Mouse (Mus musculus): ENCODE measurements around the gene Glyr1. TPM values are rescaled to one million over a fixed set of nuclear protein-coding genes. Genes with fewer than 3 reads are reported as not detected.

Gene Glyr1
- polyA plus RNA-seq, 1 experiment from 2014 or later = 120 TPM

GRCm38 (mm10) chr16:5014578-5014977 is 35.1 kb downstream of the Glyr1 start:
- no peak overlapping the region for H3K9ac ChIP-seq (ENCODE audit: low read length)
- H3K9me3 ChIP-seq (replicated peaks; ENCODE audit: control insufficient read depth, low read length) = no peaks in the 10 kb centered on the region
- no peak overlapping the region for H3K27ac ChIP-seq (ENCODE audit: low read depth, low read length)
- no peak for DNase-seq (ENCODE audit: low spot score)
- no peak overlapping the region for H3K4me2 ChIP-seq (ENCODE audit: low read length)
- H3K36me3 ChIP-seq (ENCODE audit: control insufficient read depth, insufficient read depth, low read length) = peaks cover 52% of the 10 kb centered on the region
- no peak for ATAC-seq
- WGBS = 91% methylated on average over 4 of the region's 4 CpGs
- no peaks in the 10 kb centered on the region for H3K27me3 ChIP-seq (replicated peaks; ENCODE audit: control insufficient read depth, insufficient read depth, low read length)
- no peak overlapping the region for H3K4me3 ChIP-seq (ENCODE audit: low read depth, low read length)
- H3K4me1 ChIP-seq (ENCODE audit: control insufficient read depth, insufficient read depth, low read length) = peaks cover 6% of the 10 kb centered on the region

DNA sequence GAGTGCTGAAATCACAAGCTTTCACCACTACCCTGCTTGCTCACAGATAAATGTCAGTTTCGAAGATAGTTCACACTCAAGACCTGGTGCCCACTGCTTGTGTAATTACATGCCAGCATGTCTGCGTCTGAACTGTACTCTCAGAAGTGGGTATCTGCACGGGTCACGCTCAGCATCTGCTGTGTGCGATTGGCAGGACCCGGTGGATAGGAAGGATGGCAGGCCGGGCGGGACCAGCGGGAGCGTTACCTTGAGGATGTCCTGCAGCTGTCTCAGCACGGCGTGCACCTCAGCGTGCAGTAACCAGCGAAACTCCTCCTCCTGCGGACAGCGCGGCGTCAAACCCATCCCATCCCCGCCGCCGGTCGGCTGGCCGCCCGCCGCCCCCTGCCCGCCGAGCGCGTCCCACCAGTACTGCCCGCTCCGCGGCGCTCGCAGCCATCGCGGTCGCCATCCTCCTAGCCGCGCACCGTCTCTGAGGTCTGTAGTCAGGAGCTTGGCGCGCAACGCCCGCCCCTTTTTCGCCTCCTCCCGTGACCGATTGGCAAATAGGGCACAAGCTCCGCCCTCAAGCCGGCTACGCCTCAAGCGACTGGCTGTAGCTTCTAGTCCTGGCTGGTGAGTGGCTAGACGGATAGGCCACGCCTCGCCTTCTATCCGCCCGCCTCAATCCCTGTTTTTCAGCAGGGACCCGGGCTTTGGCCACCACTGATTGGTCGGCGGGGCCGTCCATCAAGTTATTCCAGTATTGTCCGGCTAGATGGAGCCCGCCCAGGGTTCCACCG is 36.4 kb downstream of the Glyr1 start, which contains the start of gene Rogdi:
TSS of gene Rogdi (minus strand) at position 500 of the 785 bp plus-strand sequence.
- DNase-seq (ENCODE audit: low spot score) = peak; percentile 100

DNA sequence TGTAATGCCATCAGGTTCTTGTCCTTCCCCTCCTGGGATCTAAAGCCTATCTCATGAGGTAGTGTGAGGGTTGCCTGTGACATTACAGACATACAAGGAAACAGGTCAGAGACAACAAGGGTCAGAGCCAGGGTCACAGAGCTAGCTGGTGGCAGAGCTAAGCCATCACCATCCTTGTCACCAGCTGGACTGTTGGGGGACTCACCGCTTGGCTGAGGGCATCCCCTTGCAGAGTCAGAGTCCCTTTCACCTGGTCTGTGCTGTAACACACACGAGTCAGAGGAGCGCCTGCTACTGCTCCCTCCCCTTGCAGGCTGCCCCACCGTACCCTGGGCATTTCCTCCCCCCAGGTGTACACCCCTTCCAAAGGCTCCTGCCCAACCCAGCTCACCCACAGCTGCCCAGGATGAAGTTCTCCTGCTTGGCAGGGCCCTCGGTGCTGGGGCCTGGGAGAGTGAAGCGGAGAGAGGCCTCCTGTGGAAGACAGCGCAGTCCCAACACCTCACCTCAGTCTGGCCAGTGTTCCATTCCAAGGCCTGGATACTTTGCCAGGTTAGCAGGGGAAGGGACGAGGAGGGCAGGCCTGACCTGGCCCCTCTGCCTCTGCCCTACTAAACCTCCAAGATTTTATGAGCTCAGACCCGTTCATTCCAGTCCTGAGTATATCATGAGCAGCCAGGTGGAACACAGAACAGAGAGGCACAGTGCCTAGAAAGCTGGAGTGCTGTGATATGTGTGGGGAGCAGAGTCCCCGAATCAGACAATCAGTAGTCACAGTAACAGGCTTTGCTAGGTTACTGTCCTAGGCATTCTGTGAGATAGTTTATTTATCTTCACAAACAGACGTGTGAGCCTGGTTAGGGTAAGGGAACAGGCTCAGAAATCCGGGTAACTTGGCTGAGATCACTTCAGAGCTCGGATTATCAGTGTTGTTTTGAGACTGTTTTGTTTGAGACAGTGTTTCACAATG is 37.3 kb downstream of the Glyr1 start:
- peak overlapping the region; percentile 76 for H3K4me2 ChIP-seq (ENCODE audit: low read length)
- ATAC-seq (no peak), DNase-seq (ENCODE audit: low spot score) (peak; percentile 1)
- H3K27me3 ChIP-seq (replicated peaks; ENCODE audit: control insufficient read depth, insufficient read depth, low read length) = no peaks in the 10 kb centered on the region
- H3K27ac ChIP-seq (ENCODE audit: low read depth, low read length) = no peak overlapping the region
- H3K4me3 ChIP-seq (ENCODE audit: low read depth, low read length) = peak overlapping the region; percentile 57
- H3K4me1 ChIP-seq (ENCODE audit: control insufficient read depth, insufficient read depth, low read length) = peaks cover 6% of the 10 kb centered on the region
- no peaks in the 10 kb centered on the region for H3K9me3 ChIP-seq (replicated peaks; ENCODE audit: control insufficient read depth, low read length)
- H3K9ac ChIP-seq (ENCODE audit: low read length) = peak overlapping the region; percentile 69
- WGBS = 54% methylated on average over 13 of the region's 13 CpGs
- peaks cover 36% of the 10 kb centered on the region for H3K36me3 ChIP-seq (ENCODE audit: control insufficient read depth, insufficient read depth, low read length)

More for the DNA sequence above, 36.4 kb downstream of the Glyr1 start, which contains the start of gene Rogdi:
- peak; percentile 99 for ATAC-seq
- 3% methylated on average over 60 of the region's 63 CpGs for WGBS
- Histone ChIP-seq H3K4me1 (ENCODE audit: control insufficient read depth, insufficient read depth, low read length) (peaks cover 6% of the 10 kb centered on the region), H3K27me3 (replicated peaks; ENCODE audit: control insufficient read depth, insufficient read depth, low read length) (no peaks in the 10 kb centered on the region), H3K9me3 (replicated peaks; ENCODE audit: control insufficient read depth, low read length) (no peaks in the 10 kb centered on the region), H3K36me3 (ENCODE audit: control insufficient read depth, insufficient read depth, low read length) (peaks cover 46% of the 10 kb centered on the region), H3K4me3 (ENCODE audit: low read depth, low read length) (peak within 1 kb of the TSS; percentile 57), H3K27ac (ENCODE audit: low read depth, low read length) (peak within 1 kb of the TSS; percentile 56), H3K4me2 (ENCODE audit: low read length) (peak within 1 kb of the TSS; percentile 76), H3K9ac (ENCODE audit: low read length) (peak within 1 kb of the TSS; percentile 69)

GRCm38 (mm10) chr16:5011285-5011684 is 38.4 kb downstream of the Glyr1 start:
- H3K4me3 ChIP-seq (ENCODE audit: low read depth, low read length) = no peak overlapping the region
- no peak overlapping the region for H3K9ac ChIP-seq (ENCODE audit: low read length)
- peaks cover 26% of the 10 kb centered on the region for H3K36me3 ChIP-seq (ENCODE audit: control insufficient read depth, insufficient read depth, low read length)
- DNase-seq (ENCODE audit: low spot score) (no peak), ATAC-seq (no peak)
- H3K4me1 ChIP-seq (ENCODE audit: control insufficient read depth, insufficient read depth, low read length) = peaks cover 6% of the 10 kb centered on the region
- no peaks in the 10 kb centered on the region for H3K9me3 ChIP-seq (replicated peaks; ENCODE audit: control insufficient read depth, low read length)
- no peak overlapping the region for H3K4me2 ChIP-seq (ENCODE audit: low read length)
- H3K27ac ChIP-seq (ENCODE audit: low read depth, low read length) = no peak overlapping the region
- H3K27me3 ChIP-seq (replicated peaks; ENCODE audit: control insufficient read depth, insufficient read depth, low read length) = no peaks in the 10 kb centered on the region
- WGBS = 89% methylated on average over 7 of the region's 7 CpGs

DNA sequence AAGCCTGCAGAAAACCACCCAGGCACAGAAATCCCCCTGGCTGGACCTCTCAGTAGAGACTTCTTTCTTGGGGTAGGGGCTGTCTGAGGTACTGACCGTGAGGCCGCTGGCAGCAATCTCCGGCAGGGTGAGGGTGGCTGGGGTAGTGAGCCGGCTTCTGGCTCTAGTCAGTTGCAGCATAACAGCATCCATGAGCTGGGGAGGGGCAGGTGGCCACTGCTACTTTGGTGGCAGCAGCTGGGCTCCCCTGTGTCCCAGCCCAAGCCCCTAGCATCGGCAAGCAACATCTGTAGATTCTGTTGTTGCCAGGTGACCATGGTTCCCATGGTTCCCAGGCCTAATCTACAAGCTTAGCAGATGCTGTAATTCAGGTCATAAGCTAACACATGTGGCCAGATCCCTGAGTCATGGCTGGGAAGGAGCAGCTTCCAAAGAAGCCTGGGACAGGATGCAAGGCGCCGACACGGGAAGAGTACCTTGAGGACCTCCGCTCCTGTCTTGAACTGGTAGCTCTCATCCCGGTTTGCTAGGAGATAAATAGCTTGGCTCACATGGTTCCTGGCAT is 39.2 kb downstream of the Glyr1 start:
- H3K27me3 ChIP-seq (replicated peaks; ENCODE audit: control insufficient read depth, insufficient read depth, low read length) = no peaks in the 10 kb centered on the region
- no peak for DNase-seq (ENCODE audit: low spot score)
- H3K4me2 ChIP-seq (ENCODE audit: low read length) = no peak overlapping the region
- H3K4me3 ChIP-seq (ENCODE audit: low read depth, low read length) = no peak overlapping the region
- H3K9me3 ChIP-seq (replicated peaks; ENCODE audit: control insufficient read depth, low read length) = no peaks in the 10 kb centered on the region
- H3K36me3 ChIP-seq (ENCODE audit: control insufficient read depth, insufficient read depth, low read length) = peaks cover 18% of the 10 kb centered on the region
- no peak for ATAC-seq
- H3K27ac ChIP-seq (ENCODE audit: low read depth, low read length) = no peak overlapping the region
- 89% methylated on average over 10 of the region's 10 CpGs for WGBS
- H3K9ac ChIP-seq (ENCODE audit: low read length) = no peak overlapping the region
- peaks cover 6% of the 10 kb centered on the region for H3K4me1 ChIP-seq (ENCODE audit: control insufficient read depth, insufficient read depth, low read length)

- no peak overlapping the region for H3K9ac ChIP-seq (ENCODE audit: low read length)
- DNase-seq (ENCODE audit: low spot score) = no peak
- WGBS = 85% methylated on average over 12 of the region's 12 CpGs
- no peaks in the 10 kb centered on the region for H3K27me3 ChIP-seq (replicated peaks; ENCODE audit: control insufficient read depth, insufficient read depth, low read length)
- H3K27ac ChIP-seq (ENCODE audit: low read depth, low read length) = no peak overlapping the region
- ATAC-seq = no peak
- H3K4me1 ChIP-seq (ENCODE audit: control insufficient read depth, insufficient read depth, low read length) = peaks cover 6% of the 10 kb centered on the region
- no peaks in the 10 kb centered on the region for H3K9me3 ChIP-seq (replicated peaks; ENCODE audit: control insufficient read depth, low read length)
- H3K4me2 ChIP-seq (ENCODE audit: low read length) = no peak overlapping the region
- peaks cover 7% of the 10 kb centered on the region; the same call in 1 of the 2 replicates for H3K36me3 ChIP-seq (ENCODE audit: control insufficient read depth, insufficient read depth, low read length)
- no peak overlapping the region for H3K4me3 ChIP-seq (ENCODE audit: low read depth, low read length)
Observed at GRCm38 (mm10) chr16:5008076-5008475, 41.6 kb downstream of the Glyr1 start.

DNA sequence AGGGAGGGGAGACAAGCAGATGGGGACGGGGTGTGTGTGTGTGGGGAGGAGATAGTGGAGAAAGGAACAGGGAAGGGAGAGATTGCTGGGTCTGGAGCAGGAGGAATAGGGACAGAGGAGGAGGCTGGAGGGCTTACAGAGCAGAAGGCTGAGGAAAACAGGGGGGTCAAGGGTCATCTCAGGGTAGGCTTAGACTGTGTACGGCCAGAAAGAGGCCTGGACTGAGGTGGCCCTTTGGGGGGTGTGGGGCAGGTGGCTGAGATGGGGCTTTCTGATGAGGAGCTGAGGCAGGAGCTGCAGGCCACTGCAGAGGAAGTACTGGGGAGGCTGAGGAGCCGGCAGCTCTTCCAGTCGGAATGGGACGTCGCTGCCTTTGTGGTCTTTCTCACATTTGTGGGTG is 42.2 kb downstream of the Glyr1 start:
- Histone ChIP-seq H3K27me3 (replicated peaks; ENCODE audit: control insufficient read depth, insufficient read depth, low read length) (no peaks in the 10 kb centered on the region), H3K9me3 (replicated peaks; ENCODE audit: control insufficient read depth, low read length) (no peaks in the 10 kb centered on the region), H3K4me3 (ENCODE audit: low read depth, low read length) (no peak overlapping the region), H3K4me1 (ENCODE audit: control insufficient read depth, insufficient read depth, low read length) (peaks cover 4% of the 10 kb centered on the region), H3K36me3 (ENCODE audit: control insufficient read depth, insufficient read depth, low read length) (peaks cover 7% of the 10 kb centered on the region; the same call in 1 of the 2 replicates), H3K27ac (ENCODE audit: low read depth, low read length) (no peak overlapping the region), H3K9ac (ENCODE audit: low read length) (no peak overlapping the region), H3K4me2 (ENCODE audit: low read length) (no peak overlapping the region)
- DNase-seq (ENCODE audit: low spot score) = no peak
- ATAC-seq = no peak
- WGBS = 63% methylated on average over 6 of the region's 6 CpGs

GRCm38 (mm10) chr16:5007067-5007466 is 42.6 kb downstream of the Glyr1 start, which contains the start of gene Smim22:
Gene Smim22, plus strand, starts transcription at chr16:5007288.
- 62% methylated on average over 5 of the region's 5 CpGs for WGBS
- no peak for ATAC-seq
- no peaks in the 10 kb centered on the region for H3K9me3 ChIP-seq (replicated peaks; ENCODE audit: control insufficient read depth, low read length)
- H3K27ac ChIP-seq (ENCODE audit: low read depth, low read length) = no peak within 1 kb of the TSS
- H3K9ac ChIP-seq (ENCODE audit: low read length) = no peak within 1 kb of the TSS
- no peaks in the 10 kb centered on the region for H3K4me1 ChIP-seq (ENCODE audit: control insufficient read depth, insufficient read depth, low read length)
- no peaks in the 10 kb centered on the region for H3K27me3 ChIP-seq (replicated peaks; ENCODE audit: control insufficient read depth, insufficient read depth, low read length)
- no peak for DNase-seq (ENCODE audit: low spot score)
- H3K36me3 ChIP-seq (ENCODE audit: control insufficient read depth, insufficient read depth, low read length) = peaks cover 7% of the 10 kb centered on the region; the same call in 1 of the 2 replicates
- no peak within 1 kb of the TSS for H3K4me2 ChIP-seq (ENCODE audit: low read length)
- H3K4me3 ChIP-seq (ENCODE audit: low read depth, low read length) = no peak within 1 kb of the TSS
